Mouse (Mus musculus): ENCODE results near the gene Vipr1. TPM values are rescaled to one million over a fixed set of nuclear protein-coding genes. Genes with fewer than 3 reads are reported as not detected.
A peak's percentile ranks its signal among the peaks of the same experiment; 100 is the strongest.

Vipr1 gene
- polyA plus RNA-seq, 1 experiment from 2014 or later = 0.17 TPM

GRCm38 (mm10) chr9:121663467-121663866 is 21.0 kb downstream of the Vipr1 start:
- Histone ChIP-seq H3K4me2 (no peak overlapping the region), H3K4me1 (ENCODE audit: control insufficient read depth, insufficient read depth, low read length) (no peaks in the 10 kb centered on the region), H3K27me3 (ENCODE audit: control insufficient read depth, insufficient read depth, low read length) (peaks cover 32% of the 10 kb centered on the region), H3K9me3 (replicated peaks; ENCODE audit: control insufficient read depth, low read length) (no peaks in the 10 kb centered on the region), H3K4me3 (ENCODE audit: low read depth, low read length) (no peak overlapping the region), H3K36me3 (ENCODE audit: control insufficient read depth, insufficient read depth, low read length) (no peaks in the 10 kb centered on the region), H3K9ac (ENCODE audit: low read depth, low read length) (no peak overlapping the region), H3K27ac (ENCODE audit: low read depth, low read length) (no peak overlapping the region)
- no peak for ATAC-seq (replicated peaks; ENCODE audit: insufficient number of reproducible peaks, low FRiP score, low TSS enrichment)
- WGBS (ENCODE audit: insufficient replicate concordance) = 77% methylated on average over 6 of the region's 6 CpGs

DNA sequence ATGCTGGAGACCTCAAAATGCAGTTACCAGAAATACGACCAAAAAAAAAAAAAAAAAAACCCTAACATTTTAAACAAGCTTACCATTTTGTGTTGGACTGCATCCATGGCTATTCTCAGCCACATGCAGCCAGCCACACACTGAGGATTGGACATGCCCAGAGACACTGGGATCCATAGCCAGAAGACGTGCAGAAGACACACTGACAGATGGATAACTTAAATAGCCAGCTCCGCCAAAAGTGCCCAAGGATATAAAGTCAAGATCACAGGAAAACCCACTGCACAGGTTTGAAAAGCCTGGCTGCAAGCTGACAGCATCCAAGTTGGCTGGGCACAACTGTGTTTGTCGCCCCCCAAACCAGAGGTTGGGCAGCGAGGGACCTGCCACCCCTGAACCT is 21.6 kb downstream of the Vipr1 start:
- Histone ChIP-seq H3K36me3 (ENCODE audit: control insufficient read depth, insufficient read depth, low read length) (no peaks in the 10 kb centered on the region), H3K27me3 (ENCODE audit: control insufficient read depth, insufficient read depth, low read length) (peaks cover 38% of the 10 kb centered on the region), H3K4me2 (no peak overlapping the region), H3K9me3 (replicated peaks; ENCODE audit: control insufficient read depth, low read length) (no peaks in the 10 kb centered on the region), H3K27ac (ENCODE audit: low read depth, low read length) (no peak overlapping the region), H3K9ac (ENCODE audit: low read depth, low read length) (no peak overlapping the region), H3K4me1 (ENCODE audit: control insufficient read depth, insufficient read depth, low read length) (no peaks in the 10 kb centered on the region), H3K4me3 (ENCODE audit: low read depth, low read length) (no peak overlapping the region)
- 76% methylated on average over 5 of the region's 5 CpGs for WGBS (ENCODE audit: insufficient replicate concordance)
- no peak for ATAC-seq (replicated peaks; ENCODE audit: insufficient number of reproducible peaks, low FRiP score, low TSS enrichment)

GRCm38 (mm10) chr9:121666957-121667630 is 24.6 kb downstream of the Vipr1 start:
- peaks cover 44% of the 10 kb centered on the region for H3K27me3 ChIP-seq (ENCODE audit: control insufficient read depth, insufficient read depth, low read length)
- no peak for ATAC-seq (replicated peaks; ENCODE audit: insufficient number of reproducible peaks, low FRiP score, low TSS enrichment)
- WGBS (ENCODE audit: insufficient replicate concordance) = 68% methylated on average over 16 of the region's 16 CpGs

DNA sequence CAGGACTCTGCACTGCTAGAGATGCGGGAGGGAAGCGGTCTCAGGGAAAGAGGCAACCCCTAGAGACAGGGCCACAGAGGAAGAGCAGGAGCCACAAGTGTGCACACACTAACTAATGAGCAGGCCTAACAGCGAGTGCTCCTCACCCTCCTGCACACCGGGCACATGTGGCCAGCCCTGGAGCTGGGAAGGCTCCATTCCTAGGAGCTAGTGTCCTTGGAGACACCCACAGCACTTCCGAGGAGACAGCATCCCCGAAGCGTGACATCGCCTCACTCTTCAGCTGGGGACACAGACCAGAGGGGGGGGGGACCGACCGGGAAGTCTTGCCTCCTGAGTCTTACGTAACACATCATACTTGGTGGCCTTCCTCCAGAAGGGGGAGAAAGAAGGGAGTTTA is 25.3 kb downstream of the Vipr1 start:
- Histone ChIP-seq H3K4me3 (ENCODE audit: low read depth, low read length) (no peak overlapping the region), H3K27me3 (ENCODE audit: control insufficient read depth, insufficient read depth, low read length) (peaks cover 44% of the 10 kb centered on the region), H3K27ac (ENCODE audit: low read depth, low read length) (no peak overlapping the region), H3K36me3 (ENCODE audit: control insufficient read depth, insufficient read depth, low read length) (no peaks in the 10 kb centered on the region), H3K9ac (ENCODE audit: low read depth, low read length) (no peak overlapping the region), H3K9me3 (replicated peaks; ENCODE audit: control insufficient read depth, low read length) (no peaks in the 10 kb centered on the region), H3K4me1 (ENCODE audit: control insufficient read depth, insufficient read depth, low read length) (peaks cover 23% of the 10 kb centered on the region), H3K4me2 (no peak overlapping the region)
- WGBS (ENCODE audit: insufficient replicate concordance) = 68% methylated on average over 11 of the region's 11 CpGs
- ATAC-seq (replicated peaks; ENCODE audit: insufficient number of reproducible peaks, low FRiP score, low TSS enrichment) = no peak

More at GRCm38 (mm10) chr9:121666957-121667630, 24.6 kb downstream of the Vipr1 start:
- no peaks in the 10 kb centered on the region for H3K9me3 ChIP-seq (replicated peaks; ENCODE audit: control insufficient read depth, low read length)
- H3K36me3 ChIP-seq (ENCODE audit: control insufficient read depth, insufficient read depth, low read length) = no peaks in the 10 kb centered on the region
- no peak overlapping the region for H3K4me2 ChIP-seq
- H3K4me3 ChIP-seq (ENCODE audit: low read depth, low read length) = no peak overlapping the region
- H3K9ac ChIP-seq (ENCODE audit: low read depth, low read length) = no peak overlapping the region
- H3K4me1 ChIP-seq (ENCODE audit: control insufficient read depth, insufficient read depth, low read length) = peaks cover 16% of the 10 kb centered on the region
- H3K27ac ChIP-seq (ENCODE audit: low read depth, low read length) = no peak overlapping the region

- no peaks in the 10 kb centered on the region for H3K36me3 ChIP-seq (ENCODE audit: control insufficient read depth, insufficient read depth, low read length)
- H3K27ac ChIP-seq (ENCODE audit: low read depth, low read length) = no peak overlapping the region
- H3K9me3 ChIP-seq (replicated peaks; ENCODE audit: control insufficient read depth, low read length) = no peaks in the 10 kb centered on the region
- no peak; the same call in 1 of the 2 replicates for ATAC-seq (replicated peaks; ENCODE audit: insufficient number of reproducible peaks, low FRiP score, low TSS enrichment)
- H3K27me3 ChIP-seq (ENCODE audit: control insufficient read depth, insufficient read depth, low read length) = peaks cover 44% of the 10 kb centered on the region
- peaks cover 26% of the 10 kb centered on the region for H3K4me1 ChIP-seq (ENCODE audit: control insufficient read depth, insufficient read depth, low read length)
- peak overlapping the region; percentile 27 for H3K4me3 ChIP-seq (ENCODE audit: low read depth, low read length)
- H3K9ac ChIP-seq (ENCODE audit: low read depth, low read length) = peak overlapping the region; percentile 53; the same call in 1 of the 2 replicates
- WGBS (ENCODE audit: insufficient replicate concordance) = 1% methylated on average over 28 of the region's 28 CpGs
- H3K4me2 ChIP-seq = peak overlapping the region; percentile 71
Observed at GRCm38 (mm10) chr9:121669348-121669791, 26.9 kb downstream of the Vipr1 start.

DNA sequence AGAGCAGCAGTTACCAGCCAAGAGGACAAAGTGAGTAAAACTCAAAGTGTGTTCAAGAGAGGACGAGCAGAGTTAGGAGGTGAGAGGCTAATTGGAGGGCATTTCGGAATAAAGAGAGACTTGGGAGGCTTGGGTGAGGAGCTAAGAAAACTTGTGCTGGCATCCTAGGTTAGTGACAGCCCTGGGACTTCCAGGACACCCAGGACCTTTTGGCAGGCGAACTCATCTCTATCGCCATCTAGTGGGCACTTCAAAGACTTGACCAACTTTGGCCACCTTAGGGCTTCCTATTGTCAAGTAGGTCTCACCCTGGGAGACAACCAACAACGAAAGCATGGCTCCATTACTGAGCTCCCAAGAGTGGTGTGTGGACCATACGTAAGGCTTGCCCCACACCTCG is 28.8 kb downstream of the Vipr1 start:
- Histone ChIP-seq H3K4me2 (no peak overlapping the region), H3K9ac (ENCODE audit: low read depth, low read length) (no peak overlapping the region), H3K4me1 (ENCODE audit: control insufficient read depth, insufficient read depth, low read length) (peaks cover 26% of the 10 kb centered on the region), H3K27me3 (ENCODE audit: control insufficient read depth, insufficient read depth, low read length) (peaks cover 35% of the 10 kb centered on the region), H3K4me3 (ENCODE audit: low read depth, low read length) (no peak overlapping the region), H3K27ac (ENCODE audit: low read depth, low read length) (no peak overlapping the region), H3K9me3 (replicated peaks; ENCODE audit: control insufficient read depth, low read length) (no peaks in the 10 kb centered on the region), H3K36me3 (ENCODE audit: control insufficient read depth, insufficient read depth, low read length) (no peaks in the 10 kb centered on the region)
- 25% methylated on average over 7 of the region's 7 CpGs for WGBS (ENCODE audit: insufficient replicate concordance)
- no peak for ATAC-seq (replicated peaks; ENCODE audit: insufficient number of reproducible peaks, low FRiP score, low TSS enrichment)

- Histone ChIP-seq H3K27me3 (ENCODE audit: control insufficient read depth, insufficient read depth, low read length) (peaks cover 26% of the 10 kb centered on the region), H3K9ac (ENCODE audit: low read depth, low read length) (no peak overlapping the region), H3K4me2 (no peak overlapping the region), H3K9me3 (replicated peaks; ENCODE audit: control insufficient read depth, low read length) (no peaks in the 10 kb centered on the region), H3K4me3 (ENCODE audit: low read depth, low read length) (no peak overlapping the region), H3K27ac (ENCODE audit: low read depth, low read length) (no peak overlapping the region), H3K4me1 (ENCODE audit: control insufficient read depth, insufficient read depth, low read length) (peaks cover 26% of the 10 kb centered on the region), H3K36me3 (ENCODE audit: control insufficient read depth, insufficient read depth, low read length) (no peaks in the 10 kb centered on the region)
- ATAC-seq (replicated peaks; ENCODE audit: insufficient number of reproducible peaks, low FRiP score, low TSS enrichment) = no peak
- WGBS (ENCODE audit: insufficient replicate concordance) = 22% methylated on average over 5 of the region's 5 CpGs
Observed at GRCm38 (mm10) chr9:121672311-121672710, 29.8 kb downstream of the Vipr1 start.

DNA sequence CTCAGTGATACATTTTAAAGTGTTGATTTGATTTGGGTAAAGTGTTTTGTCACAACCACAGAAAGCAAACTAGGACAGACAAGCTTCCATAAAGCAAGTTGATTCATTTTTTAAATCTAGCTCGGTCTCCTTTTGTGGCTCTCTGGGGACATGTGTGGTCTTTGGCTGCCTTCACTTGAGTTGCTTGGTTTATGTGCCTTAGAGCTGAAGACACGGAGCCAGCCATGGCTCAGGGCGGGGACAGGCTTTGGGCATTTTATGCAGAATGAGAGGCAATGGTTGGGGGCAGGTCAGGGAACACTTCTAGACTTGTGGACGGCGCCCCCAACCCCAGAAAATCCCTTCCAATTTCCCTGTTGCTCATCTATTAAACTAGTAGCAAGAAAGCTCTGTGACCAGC is 31.2 kb downstream of the Vipr1 start:
- WGBS (ENCODE audit: insufficient replicate concordance) = 86% methylated on average over 5 of the region's 5 CpGs
- no peak overlapping the region for H3K4me3 ChIP-seq (ENCODE audit: low read depth, low read length)
- ATAC-seq (replicated peaks; ENCODE audit: insufficient number of reproducible peaks, low FRiP score, low TSS enrichment) = no peak
- no peak overlapping the region for H3K4me2 ChIP-seq
- peaks cover 26% of the 10 kb centered on the region for H3K4me1 ChIP-seq (ENCODE audit: control insufficient read depth, insufficient read depth, low read length)
- no peaks in the 10 kb centered on the region for H3K36me3 ChIP-seq (ENCODE audit: control insufficient read depth, insufficient read depth, low read length)
- H3K27ac ChIP-seq (ENCODE audit: low read depth, low read length) = no peak overlapping the region
- H3K9me3 ChIP-seq (replicated peaks; ENCODE audit: control insufficient read depth, low read length) = no peaks in the 10 kb centered on the region
- H3K9ac ChIP-seq (ENCODE audit: low read depth, low read length) = no peak overlapping the region
- H3K27me3 ChIP-seq (ENCODE audit: control insufficient read depth, insufficient read depth, low read length) = peaks cover 14% of the 10 kb centered on the region

DNA sequence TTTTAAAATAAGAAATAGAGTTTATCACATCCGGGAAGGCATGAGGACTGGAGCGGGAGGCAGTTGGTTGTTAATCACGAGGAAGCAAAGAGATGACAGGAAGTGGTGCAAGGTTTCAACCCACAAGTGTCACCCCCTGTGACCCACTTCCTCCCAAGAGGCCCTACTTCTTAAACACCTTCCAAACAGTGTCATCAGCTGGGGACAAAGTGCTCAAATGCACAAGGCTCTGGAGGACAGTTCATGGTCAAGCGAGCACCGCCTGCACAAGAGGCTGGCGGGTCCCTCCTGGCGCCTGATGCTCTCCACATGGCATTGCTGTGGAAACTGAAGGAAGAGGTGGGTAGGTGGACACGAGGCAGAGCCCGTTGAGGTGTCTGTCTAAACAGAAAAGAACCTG is 32.5 kb downstream of the Vipr1 start:
- Histone ChIP-seq H3K36me3 (ENCODE audit: control insufficient read depth, insufficient read depth, low read length) (no peaks in the 10 kb centered on the region), H3K27ac (ENCODE audit: low read depth, low read length) (no peak overlapping the region), H3K4me1 (ENCODE audit: control insufficient read depth, insufficient read depth, low read length) (peaks cover 20% of the 10 kb centered on the region), H3K27me3 (ENCODE audit: control insufficient read depth, insufficient read depth, low read length) (peaks cover 6% of the 10 kb centered on the region), H3K9ac (ENCODE audit: low read depth, low read length) (no peak overlapping the region), H3K9me3 (replicated peaks; ENCODE audit: control insufficient read depth, low read length) (no peaks in the 10 kb centered on the region), H3K4me2 (no peak overlapping the region), H3K4me3 (ENCODE audit: low read depth, low read length) (no peak overlapping the region)
- ATAC-seq (replicated peaks; ENCODE audit: insufficient number of reproducible peaks, low FRiP score, low TSS enrichment) = no peak
- 78% methylated on average over 9 of the region's 9 CpGs for WGBS (ENCODE audit: insufficient replicate concordance)

Data from heart, embryonic 11.5 days (tissue).